Mouse (Mus musculus): Measurements from ENCODE around the gene Clic3.

Clic3 gene

DNA sequence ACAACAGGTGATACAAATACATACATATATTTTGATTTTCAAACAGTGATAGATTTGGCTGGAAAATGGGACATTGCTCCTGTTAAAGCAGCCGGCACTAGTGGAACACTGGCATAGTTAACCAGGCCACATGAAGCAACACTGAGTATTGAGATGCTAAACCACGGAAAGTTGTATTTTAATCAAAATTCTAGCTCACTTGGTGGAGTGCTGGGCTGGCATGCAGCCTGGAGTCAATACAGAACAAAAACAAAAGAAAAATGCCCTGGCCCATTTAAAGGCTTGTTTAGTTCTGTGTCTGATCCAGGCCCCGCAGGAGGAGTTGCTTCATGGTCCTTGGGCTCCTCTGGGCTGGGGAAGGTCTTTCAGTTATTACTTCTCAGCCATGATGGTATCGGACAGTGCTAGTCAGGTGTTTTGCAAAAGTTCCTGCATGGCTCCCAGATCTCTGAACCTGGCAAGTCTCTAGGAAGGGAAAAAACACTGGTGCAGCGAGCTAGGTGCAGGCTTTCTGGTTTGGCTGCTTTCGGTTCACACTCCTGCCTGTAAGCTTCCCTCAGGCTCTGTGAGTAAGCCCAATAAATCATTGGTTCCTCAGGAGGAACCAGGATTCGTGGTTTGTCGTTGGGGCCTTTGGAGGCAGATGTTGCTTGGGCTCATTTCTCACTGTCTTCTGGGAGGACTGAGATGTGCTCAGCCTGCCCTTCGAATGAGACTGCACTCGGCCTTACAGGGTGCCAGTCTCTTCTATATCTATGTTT, 23.1 kb downstream of the Clic3 start:
- peak; percentile 75 to 89 for DNase-seq (ENCODE audit: inconsistent age in 2 of 2, low spot score in 1 of 2)

DNA sequence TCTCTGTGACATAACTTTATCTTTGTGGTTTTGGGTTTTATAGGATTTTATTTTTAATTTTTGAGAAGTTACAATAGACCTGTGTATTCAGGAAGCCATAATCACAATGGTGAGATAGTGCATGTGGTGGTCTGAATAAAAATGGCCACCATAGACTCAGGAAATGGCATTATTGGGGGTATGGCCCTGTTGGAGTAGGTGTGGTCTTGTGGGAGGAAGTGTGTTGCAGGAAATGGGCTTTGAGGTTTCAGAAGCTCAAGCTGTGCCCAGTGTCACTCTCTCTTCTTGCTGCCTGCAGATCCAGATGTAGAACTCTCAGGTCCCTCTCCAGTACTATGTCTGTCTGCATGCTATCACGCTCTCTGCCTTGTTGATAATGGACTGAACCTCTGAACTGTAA, 23.9 kb downstream of the Clic3 start:
- DNase-seq (ENCODE audit: inconsistent age in 2 of 2, low spot score in 1 of 2): no peak

DNA sequence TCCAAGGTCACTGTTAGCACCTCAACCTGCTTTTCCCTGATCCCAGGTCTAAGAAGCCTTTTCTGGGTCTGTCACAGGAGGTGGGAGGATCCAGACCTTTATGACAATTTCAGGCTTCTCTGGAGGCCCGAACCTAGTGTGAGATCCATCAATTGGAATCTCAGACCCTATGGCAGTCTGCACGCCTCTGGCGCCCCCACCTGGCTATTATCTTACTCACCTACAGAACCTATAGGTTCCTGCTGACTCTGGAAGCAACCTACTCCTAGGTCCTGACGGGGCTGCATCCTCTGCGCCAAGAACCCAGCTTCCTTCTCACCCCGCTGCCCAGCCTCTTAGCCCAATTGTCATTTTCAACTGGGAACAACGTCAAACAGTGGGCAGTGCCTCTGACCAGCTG, 26.3 kb downstream of the Clic3 start:
- peak in 1 of 2 experiments; percentile 80 for DNase-seq (ENCODE audit: inconsistent age in 2 of 2, low spot score in 1 of 2)

DNA sequence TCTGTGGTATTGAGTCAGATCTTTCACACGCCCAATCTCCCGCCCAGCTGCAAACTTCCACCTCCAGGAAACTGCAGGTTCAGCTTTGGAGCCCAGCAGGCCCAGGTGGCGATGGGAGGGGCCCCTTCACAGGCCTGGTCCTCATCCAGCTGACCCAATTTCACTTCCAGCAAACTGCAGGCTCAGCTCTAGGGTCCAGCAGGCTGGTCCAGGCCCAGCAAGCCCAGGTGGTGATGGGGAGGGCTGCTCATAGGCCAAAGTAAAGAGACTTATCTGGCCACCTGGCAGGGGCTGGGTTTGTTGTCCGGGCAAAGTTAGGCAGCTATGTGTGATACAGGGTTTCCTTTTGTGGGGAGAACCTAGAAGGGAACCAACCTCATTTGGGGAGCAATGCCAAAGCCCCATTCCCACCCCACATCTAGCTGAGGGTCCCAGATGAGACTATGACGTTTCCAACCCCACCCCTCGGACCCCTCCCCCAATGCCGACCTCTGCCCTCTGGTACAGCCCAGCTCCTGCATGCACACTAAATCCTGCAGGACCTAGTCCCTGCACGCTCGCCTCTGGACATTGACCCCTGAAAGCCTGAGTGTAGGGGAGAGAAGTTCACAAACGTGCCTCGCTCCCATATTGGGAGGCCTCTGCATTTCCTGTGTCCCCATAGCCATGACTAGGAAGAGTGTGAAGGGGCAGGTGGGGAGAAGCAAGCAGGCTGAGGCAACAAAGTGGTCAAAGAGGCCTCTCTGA, 28.4 kb downstream of the Clic3 start:
- DNase-seq (ENCODE audit: inconsistent age in 2 of 2, low spot score in 1 of 2): no peak

DNA sequence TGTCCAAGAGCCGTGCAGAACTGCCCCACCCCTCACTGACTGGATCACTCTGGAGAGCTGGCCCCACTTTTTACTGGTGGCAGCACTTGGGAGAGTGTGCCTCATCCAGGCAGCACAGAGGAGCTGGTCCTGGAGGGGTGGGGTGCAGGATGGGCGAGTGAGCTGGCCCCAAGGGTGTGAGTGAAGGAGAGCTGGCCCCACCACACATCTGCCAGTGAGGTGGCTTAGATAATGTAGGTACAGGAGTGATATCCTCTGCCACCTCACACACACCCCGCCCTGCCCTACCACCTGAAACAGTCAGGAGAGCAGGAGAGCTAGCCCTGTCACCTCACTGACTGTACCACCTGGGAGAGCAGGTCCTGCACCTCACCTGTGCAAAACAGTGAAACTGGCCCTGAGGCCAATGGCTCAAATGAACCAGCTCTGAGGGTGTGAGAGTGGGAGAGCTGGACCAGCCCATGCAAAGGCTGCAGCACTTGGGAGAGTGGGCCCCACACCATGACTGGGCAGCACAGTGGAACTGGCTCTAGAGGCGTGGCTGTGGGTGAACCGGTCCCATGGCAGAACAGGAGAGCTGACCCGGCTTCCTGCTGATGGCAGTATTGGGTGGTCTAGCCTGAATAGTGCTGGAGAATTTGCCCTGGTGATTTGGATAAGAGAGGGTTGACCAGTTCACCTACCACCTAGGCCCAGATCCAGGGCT, 31.5 kb downstream of the Clic3 start:
- no peak for DNase-seq (ENCODE audit: inconsistent age in 2 of 2, low spot score in 1 of 2)

DNA sequence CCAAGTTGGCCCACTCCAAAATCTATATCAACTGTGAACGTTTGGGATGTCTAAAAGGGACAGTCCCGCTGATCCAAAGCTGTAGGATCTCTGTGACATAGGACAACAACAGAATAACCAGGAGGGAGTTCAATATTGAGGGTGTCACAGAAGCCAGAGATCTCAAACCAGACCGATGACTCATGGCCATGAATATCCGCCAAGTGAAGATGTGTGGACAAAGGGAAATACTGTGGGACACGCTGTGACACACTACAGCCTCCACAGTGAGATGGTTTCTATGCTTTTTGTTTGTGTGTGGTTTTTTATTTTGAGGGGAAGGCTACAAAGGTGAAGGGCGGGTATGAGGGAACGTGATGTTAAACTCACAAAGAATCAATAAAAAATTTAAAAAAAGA, 32.0 kb downstream of the Clic3 start:
- peak; percentile 77 to 83 for DNase-seq (ENCODE audit: inconsistent age in 2 of 2, low spot score in 1 of 2)

DNA sequence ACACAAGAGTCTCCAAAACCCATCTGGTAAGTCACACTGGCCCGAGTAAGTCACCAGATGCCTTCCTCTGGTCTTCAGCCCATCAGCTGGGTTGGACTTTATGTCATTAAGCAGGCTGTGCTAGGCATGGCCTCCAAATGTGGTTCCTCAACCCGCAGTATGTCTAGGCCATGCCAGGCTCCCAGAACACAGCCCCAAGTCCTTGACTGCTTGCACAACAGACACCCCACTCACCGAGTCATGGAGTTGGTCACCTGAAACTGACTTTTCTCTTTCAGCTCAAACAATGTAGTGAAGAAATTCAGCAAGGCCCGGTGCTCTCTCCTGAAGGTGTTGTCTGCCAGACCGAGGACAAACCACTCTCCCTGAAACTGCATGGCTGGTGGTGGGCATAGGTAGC, 36.4 kb downstream of the Clic3 start:
- peak; percentile 30 to 63 for DNase-seq (ENCODE audit: inconsistent age in 2 of 2, low spot score in 1 of 2)

DNA sequence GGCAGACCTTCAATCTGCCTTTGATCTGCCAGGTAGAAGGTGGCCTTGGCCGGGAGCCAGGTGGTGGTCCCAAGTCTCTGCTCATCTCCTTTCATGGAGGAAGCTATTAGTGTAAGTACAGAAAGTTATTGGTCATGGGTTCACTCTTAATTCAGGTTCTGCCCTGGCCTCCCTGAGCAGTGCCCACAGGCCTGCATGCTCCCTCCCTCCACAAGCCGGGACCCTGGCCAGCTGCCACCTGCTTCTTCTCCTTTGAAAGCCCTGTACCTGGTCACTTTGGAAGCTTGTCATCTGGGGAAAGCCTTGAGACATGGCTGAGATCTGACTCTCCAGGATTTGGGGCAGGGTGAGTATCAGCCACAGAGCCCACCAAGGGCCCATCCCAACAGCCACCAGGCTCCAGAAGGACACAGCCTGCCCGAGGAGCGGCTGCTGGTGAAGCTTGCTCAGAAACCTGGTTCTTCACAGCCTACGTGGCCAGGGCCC, 36.9 kb downstream of the Clic3 start, which contains the start of gene Lcn12:
Gene Lcn12 (minus strand): TSS at position 436 of the 486 bp plus-strand sequence.
- DNase-seq (ENCODE audit: inconsistent age in 2 of 2, low spot score in 1 of 2): peak in 1 of 2 experiments; percentile 17

DNA sequence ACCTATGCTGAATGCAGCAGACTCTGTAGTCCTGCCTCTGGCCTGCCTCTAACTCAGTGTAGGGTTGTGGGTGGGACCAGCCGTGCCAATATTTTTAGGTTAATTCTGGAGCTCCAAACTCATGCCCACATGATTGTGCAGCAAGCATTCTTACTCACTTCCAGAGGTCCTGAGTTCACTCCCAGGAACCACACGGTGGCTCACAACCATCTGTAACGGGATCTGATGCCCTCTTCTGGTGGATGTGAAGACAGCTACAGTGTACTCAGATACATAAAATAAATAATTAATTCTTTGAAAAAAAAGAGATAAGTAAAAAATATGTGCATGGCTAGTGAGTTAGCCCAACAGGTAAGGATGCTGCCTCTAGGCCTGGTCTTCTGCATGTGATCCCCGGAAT, 39.8 kb downstream of the Clic3 start:
- peak in 1 of 2 experiments; percentile 72 for DNase-seq (ENCODE audit: inconsistent age in 2 of 2, low spot score in 1 of 2)

DNA sequence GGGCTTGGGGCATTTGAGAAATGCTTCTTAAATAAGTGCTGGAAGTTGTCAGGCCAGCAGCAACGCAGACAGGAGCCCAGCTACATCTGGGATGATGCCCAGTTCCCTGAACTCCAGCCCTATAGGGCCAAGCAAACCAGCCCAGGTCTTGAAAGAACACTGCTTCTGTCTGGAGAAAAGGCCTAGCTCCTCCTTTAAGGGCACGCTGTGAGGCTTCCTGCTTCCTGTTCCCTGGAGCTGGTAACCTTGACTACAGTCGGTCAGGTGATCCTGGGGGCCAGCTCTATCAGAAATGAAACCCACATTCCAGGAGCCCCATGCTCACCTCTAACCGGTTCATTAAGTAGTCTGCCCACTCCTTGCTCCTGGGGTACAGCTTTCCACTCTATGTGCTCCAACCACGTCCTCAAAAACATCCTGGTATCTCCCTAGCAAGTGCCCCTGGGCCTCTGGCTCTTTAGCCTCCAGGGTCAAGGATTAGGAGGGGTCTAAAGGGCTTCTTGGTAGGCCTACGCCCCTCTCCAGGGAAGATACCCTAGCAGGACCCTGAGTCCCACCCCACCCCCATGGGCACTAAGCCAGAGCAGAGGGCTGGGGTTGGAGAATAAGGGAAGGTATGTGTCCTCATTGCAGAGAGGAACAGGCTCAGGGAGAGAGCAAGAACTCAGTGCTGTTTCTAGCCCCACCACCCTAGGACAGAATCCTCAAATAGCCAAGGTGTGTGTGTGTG, 41.4 kb downstream of the Clic3 start:
- no peak for DNase-seq (ENCODE audit: inconsistent age in 2 of 2, low spot score in 1 of 2)

DNA sequence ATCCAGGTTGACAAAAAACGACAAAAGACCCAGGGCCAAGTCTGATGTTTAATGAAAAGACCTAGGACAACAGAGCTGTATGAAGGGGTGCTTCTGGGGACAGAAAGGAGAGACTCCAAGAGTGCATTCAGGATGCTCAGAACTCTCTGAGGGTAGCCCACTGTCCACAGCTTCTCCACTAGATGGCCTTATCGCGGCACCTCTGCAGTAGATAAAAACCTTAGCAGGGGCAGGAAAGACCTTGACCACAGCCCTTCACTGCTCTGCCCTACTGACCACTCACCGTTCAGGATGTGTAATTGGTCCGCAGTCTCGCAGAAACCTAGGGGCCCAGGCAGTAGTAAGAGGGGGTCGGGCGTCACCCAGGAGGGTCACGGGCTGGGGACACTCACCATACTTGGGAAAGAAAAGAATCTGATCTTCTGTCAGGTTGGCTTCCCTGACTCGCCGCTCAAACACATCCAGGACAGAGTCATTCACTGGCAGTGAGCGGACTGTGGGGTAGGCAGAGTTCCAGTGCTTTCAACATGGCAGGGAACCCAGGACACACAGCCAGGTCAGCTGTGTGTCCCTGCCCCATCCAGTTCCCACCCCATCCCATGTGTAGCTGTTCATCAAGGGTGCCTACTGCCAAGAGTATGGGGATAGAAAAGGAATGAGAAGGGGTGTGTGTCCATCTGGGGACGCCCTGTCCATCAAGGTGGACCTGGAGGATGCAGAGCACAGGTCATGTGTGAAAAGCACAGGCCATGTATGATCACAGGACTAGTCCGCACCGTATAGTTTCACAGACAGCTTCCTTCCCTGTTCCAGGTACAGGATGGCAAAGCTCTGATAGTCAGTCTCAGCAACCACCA, 42.2 kb downstream of the Clic3 start:
- DNase-seq (ENCODE audit: inconsistent age in 2 of 2, low spot score in 1 of 2): peak in 1 of 2 experiments; percentile 55

DNA sequence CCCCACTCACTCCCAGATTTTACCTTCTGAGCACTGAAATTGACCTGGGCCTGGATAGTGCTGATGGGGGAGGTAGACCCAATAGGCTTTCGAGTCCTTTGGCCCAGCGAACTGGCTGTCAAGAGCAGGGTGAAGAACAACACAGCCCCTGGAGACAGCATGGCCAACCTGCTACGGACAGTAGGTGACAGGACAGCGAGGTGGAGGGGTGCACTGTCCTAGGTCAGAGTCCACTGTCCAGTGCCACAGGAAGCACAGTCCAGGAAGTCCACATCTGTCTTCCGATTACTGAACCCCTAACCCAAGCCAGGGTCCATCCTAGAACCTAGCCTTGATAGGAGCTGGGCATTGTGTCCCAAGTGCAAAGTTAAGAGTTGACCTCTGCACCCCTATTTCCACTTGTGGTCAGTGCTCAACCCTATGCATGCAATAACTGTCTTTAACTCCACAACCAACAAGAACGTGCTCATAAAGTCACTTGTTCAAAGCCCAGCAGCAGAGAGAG, 43.5 kb downstream of the Clic3 start:
- DNase-seq (ENCODE audit: inconsistent age in 2 of 2, low spot score in 1 of 2): peak; percentile 35 to 53

DNA sequence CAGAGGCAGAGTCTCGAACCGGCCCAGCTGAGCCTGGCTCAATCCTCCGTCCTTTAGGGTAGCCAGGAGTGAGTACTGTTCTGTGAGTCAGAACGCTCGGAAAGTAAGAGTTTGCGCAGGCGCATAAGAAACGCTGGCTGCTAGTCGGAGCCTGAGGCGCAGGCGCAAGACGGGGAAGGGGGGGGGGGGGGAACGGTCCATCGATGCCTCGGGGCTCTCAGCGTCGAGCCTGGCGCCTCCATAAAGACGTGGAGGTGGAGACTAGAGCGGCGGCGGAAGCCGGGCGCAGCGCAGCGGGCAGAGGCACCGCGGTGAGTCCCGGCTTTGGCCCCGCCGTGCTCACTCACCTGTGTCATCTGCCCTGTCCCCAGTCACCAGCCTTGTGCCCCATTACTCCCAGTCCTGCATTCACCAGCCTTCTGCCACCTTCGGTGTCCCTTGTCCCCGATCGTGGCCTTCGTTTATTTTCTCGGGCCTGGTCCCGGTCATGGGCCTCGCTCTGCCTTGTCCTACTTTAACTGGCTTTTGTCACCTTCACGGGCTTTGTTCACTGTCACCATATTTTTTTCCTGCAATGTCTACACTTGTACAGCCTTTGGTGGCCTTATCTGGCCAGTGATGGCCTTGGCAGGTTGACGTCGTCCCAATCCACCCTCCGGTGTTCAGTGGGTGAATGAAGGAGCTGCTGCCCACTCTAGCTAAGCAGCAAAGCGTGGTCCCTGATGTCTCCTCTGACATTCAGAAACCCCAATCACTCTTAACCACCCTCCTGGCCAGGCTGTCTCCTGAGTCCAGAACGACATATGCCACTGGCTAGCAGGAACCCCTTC, 44.2 kb downstream of the Clic3 start, which contains the start of gene Fbxw5:
Gene Fbxw5 (plus strand): TSS at position 175 of the 830 bp plus-strand sequence.
- peak; percentile 87 to 93 for DNase-seq (ENCODE audit: inconsistent age in 2 of 2, low spot score in 1 of 2)

DNA sequence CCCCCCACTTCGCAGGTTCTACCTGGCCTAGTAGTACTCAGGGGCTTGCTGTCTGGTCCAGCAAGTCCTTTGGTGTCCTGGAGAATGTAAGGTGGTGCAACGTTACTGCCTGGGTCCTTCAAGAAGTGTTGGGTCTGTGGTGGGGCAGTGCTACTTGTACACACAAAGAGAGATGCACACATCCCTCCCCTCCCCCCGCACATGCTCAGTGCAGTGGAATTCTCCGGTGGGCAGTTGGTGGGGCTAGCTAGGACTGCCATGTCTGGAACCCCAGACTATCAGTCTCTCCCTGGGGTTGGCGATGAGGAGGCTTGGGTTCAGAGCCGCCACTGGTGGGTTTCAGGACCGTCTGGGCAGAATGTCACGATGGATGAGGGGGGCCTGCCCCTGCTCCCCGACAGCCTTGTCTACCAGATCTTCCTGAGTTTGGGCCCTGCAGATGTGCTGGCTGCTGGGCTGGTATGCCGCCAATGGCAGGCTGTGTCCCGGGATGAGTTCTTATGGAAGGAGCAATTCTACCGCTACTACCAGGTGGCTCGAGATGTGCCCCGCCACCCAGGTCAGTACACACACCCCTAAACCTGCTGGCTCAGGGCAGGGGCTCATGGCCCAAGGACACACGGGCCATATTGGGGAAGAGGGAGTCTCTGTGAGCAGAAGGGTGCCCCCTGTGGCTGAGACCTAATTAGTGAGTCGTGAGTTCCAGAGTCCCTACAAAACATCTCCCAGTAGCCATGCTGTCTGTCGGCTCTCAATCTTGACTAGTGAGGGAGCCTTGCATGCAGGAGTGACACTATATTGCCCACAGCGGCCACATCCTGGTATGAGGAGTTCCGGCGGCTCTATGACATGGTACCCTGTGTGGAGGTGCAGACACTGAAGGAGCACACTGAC, 45.2 kb downstream of the Clic3 start, which contains the start of gene C8g:
Gene C8g (minus strand): TSS at position 127 of the 894 bp plus-strand sequence.
- peak in 1 of 2 experiments; percentile 60 for DNase-seq (ENCODE audit: inconsistent age in 2 of 2, low spot score in 1 of 2)

DNA sequence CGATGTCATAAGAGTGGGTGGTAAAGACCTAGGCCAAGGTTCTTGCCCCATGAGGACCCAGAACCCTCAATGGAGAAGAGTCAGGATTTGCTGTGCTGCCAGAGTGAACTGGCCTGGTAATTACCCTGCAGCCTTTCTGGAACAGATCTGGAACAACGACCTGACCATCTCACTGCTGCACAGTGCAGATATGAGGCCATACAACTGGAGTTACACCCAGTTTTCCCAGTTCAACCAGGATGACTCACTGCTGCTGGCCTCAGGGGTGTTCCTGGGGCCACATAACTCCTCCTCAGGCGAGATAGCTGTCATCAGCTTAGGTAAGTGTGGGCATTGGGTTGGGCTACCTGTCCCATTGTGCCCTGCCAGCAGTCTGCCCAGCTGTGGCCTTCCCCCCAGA, 46.1 kb downstream of the Clic3 start:
- no peak for DNase-seq (ENCODE audit: inconsistent age in 2 of 2, low spot score in 1 of 2)

DNA sequence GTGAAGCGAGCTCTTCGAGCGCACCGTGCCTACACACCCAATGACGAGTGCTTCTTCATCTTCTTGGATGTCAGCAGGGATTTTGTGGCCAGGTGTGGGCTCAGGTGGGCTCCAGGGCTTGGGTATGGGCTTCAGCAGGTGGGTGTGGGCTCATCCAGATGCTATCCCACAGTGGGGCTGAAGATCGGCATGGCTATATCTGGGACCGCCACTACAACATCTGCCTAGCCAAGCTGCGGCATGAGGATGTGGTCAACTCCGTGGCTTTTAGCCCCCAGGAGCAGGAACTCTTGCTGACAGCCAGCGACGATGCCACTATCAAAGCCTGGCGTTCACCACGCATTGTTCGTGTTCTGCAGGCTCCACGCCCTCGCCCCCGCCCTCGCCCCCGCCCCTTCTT, 47.9 kb downstream of the Clic3 start:
- DNase-seq (ENCODE audit: inconsistent age in 2 of 2, low spot score in 1 of 2): no peak

DNA sequence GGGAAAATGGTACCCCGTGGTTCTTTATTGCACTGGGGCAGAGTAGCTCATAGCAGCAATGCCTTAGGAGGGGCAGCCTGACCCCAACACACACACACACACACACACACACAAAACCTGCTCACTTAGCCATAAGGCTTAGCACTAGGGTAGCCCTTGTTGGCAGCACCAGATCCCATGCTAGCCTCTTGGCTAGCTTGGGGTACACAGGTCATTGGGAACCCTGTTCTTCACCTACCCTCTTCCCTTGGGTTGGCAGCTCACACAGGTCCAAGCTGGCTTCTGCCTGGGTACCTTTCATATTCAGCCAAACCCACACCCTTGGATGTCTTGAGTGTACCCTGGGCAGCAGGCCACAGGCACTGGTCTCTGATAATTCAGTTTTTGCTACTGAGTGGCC, 48.4 kb downstream of the Clic3 start:
- DNase-seq (ENCODE audit: inconsistent age in 2 of 2, low spot score in 1 of 2): no peak

DNA sequence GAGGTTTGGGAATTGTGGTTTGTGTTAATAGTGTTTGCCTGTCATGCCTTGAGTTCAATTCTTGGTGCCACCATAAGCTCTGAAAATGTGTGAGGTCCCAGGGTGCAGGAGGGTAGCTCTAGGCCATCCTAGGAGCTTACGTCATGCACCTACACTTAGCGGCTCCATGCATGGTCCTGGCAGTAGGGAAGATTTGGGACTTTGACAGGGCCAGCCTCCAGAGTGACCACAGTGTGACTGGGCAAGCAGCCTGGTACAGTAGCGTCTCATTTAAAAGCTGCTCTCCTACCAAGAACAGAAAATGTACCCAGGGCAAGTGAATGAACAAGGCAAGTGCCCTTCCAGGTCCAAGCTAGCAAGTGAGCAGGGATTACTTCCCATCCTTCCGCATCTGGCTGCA, 49.2 kb downstream of the Clic3 start:
- DNase-seq (ENCODE audit: inconsistent age in 2 of 2, low spot score in 1 of 2): no peak

Data from adrenal gland, adult (tissue).